Mouse (Mus musculus): ENCODE results near the gene Gin1.
"Not testable (repeated sequence)": the region's sequence is repeated elsewhere in the genome, so short reads cannot be mapped to it uniquely, and the experiment has no call there.

Gin1 gene

DNA sequence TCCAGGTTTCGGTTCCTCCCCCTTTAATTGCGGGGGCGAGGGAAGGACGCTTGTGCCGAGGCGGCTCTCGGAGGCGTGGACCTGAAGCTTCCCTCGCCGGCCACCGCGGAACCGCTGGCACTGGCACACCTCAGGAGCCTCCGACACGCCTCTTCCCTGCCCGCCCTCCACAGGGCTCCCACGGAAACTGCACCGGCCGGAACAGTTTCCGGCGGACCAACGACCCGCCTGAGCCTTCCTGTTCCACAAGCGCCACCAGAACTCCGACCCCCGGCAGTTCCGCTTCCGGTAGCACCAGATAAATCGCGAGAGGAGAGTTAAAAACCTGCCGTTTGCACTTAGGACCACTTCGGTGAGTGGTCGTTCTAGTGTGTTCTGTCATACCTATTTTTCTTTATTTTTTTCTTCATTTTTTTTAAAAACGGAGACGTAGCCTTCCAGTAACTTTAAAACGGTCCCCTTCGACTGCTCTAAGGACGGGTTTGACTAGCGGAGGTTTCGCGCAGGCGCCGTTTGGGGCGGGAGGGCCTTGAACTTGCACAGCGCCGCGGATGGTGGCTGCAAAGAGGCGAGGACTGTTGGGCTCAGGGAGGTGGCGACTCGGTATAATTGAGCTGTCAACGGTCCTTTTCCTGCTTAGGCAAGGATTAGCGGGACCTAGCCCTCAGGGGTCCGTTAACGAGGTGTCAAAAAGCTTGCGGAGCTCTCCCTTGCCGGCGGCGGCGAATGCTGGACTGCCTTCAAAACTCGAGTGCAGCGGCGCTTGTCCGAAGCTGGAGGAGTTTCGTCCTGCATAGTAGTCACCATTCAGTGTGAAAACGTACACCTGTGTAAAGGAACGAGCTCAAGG lies at the start of gene Gin1, which contains the start of gene Ppip5k2:
Gene Gin1, plus strand, starts transcription at position 269 of the 850 bp plus-strand sequence.
Gene Ppip5k2, minus strand, starts transcription at position 508 of the 850 bp plus-strand sequence.
- DNase-seq: peak; percentile 89 to 90

DNA sequence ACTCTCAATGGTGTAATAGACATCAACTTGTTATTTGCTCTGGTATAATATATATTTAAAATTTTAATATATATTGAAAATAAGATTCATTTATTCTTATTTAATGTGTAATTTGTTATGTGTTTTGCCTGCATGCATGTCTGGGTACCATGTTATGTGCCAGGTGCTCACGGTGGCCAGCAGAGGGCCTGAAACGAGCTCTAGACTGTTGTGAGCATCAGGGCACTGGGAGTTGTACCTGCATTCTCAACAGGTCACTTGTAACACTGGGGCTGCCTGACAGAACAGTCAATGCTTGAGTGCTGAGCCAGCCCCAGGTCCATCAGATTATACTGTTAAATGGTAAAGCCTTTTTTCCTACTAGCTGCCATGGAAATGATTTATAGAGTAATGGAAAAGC lies 43.2 kb upstream of the Gin1 start:
- no peak for DNase-seq

DNA sequence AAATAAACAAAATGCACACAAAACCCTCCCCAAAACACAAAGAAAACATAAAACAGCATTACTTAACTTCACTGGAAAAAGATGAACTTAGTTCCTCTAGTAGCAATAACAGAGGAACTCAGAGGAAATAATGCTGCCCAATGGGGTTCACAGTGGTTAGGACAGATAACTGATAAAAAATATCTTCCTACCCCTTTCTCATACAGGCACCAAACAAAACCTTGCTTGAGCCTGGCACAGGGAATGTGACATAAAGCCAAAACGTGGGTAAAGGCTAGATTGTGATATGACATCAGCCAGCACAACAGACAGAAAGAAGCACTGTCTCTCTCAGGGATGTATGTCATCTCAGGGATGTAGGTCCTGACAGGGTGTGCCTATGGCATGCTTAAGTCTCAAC lies 40.6 kb upstream of the Gin1 start:
- DNase-seq: no peak

DNA sequence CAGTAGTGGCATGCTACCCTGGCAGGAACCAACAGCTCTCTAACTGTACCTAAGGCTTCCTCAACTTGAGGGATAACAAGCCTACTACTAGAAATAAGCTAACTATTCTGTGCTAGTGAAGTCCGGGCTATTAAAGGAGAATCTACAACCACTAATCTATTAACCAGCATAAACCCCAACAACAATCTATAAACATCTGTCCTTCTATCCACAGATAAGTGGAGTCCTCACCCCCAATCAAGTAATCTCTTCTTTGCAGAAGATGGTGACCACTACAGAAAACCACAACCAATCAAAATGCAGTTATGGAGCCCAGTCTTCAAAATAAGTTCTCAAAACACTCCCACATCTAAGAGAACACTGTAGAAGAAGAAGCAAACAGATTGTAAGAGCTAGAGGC lies 26.9 kb upstream of the Gin1 start:
- no peak for DNase-seq

- no peak for DNase-seq
Measured at GRCm38 (mm10) chr1:97745712-97746111, 24.3 kb upstream of the Gin1 start.

GRCm38 (mm10) chr1:97746261-97746660 lies 23.7 kb upstream of the Gin1 start:
- no peak for DNase-seq

DNA sequence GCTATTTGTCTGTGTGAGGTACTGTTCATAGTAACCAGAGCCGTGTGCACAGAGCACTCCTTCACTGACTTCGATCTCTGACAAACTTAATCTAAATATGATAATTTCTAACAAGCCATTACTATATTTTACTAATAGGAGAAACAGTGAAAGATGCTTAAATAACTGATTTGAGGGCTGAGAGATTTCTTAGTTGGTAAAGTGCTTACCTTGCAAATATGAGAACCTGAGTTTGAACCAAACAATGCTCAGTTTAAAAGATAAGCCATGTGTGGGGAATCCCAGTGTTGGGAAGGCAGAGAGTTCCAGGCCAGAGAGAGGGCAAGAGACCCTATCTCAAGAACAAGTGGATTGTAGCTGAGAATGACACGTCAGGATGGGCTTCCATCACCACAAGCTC lies 21.8 kb upstream of the Gin1 start:
- no peak for DNase-seq

DNA sequence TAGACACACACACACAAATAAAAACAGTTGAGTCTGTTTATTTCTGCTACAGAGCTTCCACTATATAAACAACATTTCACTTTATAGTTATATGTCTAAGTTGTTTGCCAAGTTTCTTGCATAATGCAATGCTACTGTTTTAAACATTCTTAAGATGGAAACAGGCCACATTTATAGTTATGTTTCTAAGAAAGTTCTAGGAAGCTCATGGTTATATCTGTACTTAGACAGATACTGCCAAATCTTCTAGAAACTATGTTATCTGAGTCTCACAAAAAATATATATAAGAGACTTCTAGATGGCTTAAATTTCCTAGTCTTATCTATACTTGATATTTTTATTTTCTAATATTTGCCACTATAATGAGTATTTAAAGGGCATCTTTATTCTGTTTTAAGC lies 16.8 kb upstream of the Gin1 start:
- DNase-seq: no peak

GRCm38 (mm10) chr1:97754392-97754791 lies 15.6 kb upstream of the Gin1 start:
- DNase-seq: no peak

DNA sequence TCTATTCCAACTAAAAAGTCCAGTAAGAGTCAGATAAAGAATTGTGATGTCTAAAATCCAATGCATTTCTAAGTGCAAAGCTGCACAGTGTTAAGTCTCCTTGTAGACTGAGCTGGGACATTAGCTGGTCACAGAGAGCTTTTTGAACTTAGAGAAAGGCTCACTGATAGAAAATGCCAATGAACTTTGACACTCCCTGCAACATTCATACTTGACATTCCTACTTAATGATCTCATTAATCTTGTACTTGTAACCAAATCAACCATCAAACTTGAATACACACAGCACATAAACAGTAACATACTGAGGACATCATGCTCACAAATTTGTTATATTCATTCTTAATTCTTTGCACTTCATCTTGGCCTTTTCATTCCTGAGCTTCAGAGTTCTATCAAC lies 10.1 kb upstream of the Gin1 start:
- no peak for DNase-seq

DNA sequence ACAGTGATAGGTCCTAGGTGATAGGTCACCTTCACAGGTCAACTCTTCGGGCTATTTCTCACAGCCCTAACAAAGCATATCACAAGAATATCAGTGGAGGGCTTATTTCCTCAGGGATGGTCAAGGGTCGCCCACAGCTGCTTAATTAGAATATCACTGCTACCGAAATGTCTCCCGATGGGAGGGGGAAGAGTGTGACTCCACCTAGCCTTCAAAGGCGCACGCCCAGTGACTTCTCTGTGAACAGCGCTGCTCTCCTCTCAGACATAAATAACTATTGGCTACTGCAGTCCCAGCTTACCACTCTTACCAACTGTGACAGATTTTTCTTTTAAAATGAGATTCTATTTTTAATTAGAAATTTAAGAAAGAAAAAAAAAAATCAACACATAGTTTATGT lies 9.4 kb upstream of the Gin1 start:
- DNase-seq: no peak

DNA sequence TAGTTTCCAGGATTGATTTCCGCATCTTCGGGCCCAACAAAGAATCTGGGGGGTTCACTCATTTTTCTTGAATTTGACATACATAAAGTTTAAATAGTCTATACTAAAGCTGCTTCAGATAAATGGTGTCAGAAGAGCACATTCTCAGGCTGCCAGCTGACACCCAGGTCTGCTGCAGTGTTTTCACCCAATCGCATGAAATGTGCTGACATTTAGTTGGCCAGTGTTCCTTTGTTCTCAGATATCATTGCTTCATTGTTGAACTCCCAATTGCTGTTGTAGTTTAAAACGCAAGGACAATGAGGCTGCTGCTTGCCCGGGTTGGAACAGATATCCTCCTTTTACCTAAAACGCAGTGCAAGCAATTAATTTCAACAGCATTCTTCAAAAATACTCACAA lies 8.5 kb upstream of the Gin1 start:
- DNase-seq: no peak

DNA sequence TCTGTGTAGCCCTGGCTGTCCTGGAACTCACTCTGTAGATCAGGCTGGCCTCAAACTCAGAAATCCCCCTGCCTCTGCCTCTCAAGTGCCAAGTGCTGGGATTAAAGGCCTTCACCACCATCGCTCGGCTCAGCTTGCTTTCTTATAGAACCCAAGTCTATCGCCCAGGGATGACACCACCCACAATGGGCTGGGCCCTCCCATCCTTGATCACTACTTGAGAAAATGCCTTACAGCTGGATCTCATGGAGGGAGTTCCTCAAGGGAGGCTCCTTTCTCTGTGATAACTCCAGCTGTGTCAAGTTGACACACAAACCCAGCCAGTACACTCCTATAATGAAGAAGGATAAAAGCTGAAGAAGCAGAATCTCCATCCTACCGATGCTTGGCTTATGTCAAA lies 4.3 kb upstream of the Gin1 start:
- not testable (repeated sequence) for DNase-seq

- no peak for DNase-seq
Measured at GRCm38 (mm10) chr1:97768089-97768488, 1.9 kb upstream of the Gin1 start.

DNA sequence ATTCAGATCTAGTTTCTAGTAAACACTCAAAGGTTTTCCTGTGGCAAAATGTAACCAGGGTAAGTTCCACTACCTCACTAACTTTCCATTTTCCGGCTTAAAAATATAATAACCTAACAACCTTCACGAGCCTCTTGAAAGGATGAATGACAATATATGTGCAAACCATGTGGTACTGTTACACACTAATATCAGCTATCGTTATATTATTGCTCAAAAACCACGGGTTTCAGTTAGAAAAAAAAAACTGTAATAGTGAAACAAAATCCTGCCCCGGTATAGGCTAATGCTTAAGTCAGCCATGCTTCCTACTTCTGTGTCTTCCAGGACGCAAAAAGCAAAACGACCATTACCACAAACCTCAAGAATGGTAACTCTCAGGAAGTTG lies 1.1 kb upstream of the Gin1 start:
- no peak for DNase-seq

DNA sequence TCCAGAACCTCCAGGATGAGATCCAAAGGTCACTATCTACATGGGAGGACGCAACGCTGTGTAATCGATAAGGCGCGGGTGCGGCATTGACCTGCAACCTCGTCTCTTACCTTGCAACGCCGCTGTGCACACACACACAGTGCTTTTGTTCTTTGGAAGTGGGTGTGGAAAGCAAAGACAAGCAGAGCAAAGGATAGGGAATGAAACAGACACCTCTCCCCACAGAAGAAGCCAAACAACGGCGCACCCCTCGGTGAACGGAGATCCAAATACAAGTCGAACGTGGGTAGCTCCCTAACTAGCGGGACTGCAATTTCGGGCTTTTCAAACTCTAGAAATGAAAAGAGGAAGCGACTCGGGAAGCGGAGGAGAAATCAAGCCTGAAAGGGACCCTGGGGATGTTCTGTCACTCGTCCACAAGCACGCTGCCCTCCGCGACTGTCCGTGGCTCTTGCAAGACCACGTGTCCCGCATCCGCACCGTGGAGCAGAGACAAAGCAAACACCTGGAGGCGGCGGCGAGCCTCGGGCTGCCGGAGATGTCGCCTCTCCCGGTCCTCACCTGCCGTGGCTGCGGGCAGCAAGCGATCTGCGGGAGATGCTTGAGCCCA lies 573 bp upstream of the Gin1 start:
- peak; percentile 11 to 34 for DNase-seq

GRCm38 (mm10) chr1:97771118-97771517 lies 1.1 kb downstream of the Gin1 start:
- DNase-seq: no peak

DNA sequence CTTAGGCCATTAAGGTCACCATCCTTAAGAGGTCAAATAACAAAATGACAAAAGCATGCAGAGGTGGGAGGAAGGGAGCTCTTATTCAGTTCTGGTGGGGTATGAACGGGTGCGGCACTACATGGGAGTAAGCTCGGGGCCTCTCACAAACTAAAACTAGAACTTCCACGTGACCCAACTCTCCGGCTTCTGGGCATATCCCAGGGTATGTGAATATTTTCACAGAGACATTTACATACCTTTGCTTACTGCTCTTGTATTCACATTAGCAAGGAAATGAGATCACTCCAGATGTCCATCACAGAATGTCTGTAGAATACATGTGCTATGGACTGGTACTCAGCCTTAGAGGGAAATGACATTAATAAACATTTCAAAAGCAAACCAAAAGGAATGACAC lies 1.8 kb downstream of the Gin1 start:
- no peak for DNase-seq

DNA sequence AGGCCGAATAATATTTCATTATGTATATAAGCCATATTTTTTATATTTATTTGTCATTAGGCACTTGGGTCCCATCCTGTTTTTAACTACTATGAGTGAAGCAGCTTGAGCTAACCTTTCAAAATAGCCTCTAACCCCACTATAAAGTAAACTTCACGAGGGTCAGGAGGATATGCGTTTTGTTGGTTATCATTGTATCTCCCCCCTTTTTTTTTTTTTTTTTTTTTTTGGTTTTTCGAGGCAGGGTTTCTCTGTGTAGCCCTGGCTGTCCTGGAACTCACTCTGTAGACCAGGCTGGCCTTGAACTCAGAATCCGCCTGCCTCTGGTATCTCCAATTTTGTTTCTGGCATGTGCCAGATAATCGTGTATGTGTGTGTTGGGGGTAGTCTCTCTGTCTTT lies 3.4 kb downstream of the Gin1 start:
- DNase-seq: no peak

- DNase-seq: no peak
Measured at GRCm38 (mm10) chr1:97773973-97774372, 4.0 kb downstream of the Gin1 start.

GRCm38 (mm10) chr1:97781674-97782073 lies 11.7 kb downstream of the Gin1 start:
- DNase-seq: no peak

GRCm38 (mm10) chr1:97784928-97785327 lies 15.0 kb downstream of the Gin1 start:
- DNase-seq: no peak

DNA sequence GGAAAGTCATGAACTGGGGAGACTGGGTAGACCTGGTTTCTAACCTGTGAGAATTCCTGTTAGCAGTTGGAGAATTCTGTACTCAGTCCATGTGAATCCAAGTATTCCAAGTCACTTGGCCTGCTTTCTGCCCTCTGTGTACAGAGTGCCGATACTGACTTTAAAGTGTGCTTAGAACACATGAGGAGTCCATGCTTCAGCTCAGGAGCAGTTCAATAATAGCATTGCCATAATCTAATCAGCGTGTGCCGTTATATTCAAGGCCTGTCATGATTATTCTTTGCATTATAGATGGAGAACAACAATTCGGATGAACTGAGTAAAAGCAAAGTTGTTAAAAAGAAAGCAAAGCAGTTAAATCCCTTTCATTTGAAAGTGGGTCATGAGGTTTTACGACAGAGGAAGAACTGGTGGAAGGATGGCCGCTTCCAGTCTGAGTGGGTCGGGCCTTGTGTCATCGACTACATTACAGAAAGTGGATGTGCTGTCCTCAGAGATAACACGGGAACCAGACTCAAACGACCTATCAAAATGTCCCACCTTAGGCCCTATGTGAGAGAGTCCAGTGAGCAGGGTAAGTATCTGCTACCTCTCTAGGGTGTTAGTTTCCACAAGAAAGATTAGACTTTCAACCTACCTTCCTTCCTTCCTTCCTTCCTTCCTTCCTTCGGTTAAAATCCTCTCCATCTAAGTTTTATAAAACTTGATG lies 15.9 kb downstream of the Gin1 start:
- no peak for DNase-seq

DNA sequence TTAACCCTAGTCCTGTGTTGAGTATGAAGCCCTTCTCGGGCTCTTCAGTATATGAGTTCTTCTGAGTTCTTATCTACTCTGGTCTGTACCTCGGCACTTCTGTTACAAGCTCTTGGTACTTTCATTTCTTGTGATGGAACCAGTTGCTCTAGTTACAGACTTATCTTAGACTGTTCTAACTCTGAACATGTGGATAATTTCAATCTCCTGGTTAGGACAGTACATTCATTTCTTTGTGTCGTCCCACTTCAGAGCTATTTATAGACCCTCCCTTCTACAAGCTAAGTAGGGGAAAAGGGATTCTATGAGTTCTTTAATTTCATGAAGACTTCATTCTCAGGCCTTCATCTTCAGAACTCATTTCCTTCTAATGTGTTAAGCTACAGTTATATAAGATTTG lies 17.7 kb downstream of the Gin1 start:
- DNase-seq: no peak

Measured in thymus, adult 18-20 months (tissue).